Mouse (Mus musculus) embryo, embryonic 9.5 days (tissue): ENCODE data around the gene Frmpd2.

Experiments
- DNase-seq: peaks from one replicate; pipeline ENCODE4 v3.0.0-alpha.2; 2017; ENCODE audit errors: extremely low spot score

Frmpd2 gene

DNA sequence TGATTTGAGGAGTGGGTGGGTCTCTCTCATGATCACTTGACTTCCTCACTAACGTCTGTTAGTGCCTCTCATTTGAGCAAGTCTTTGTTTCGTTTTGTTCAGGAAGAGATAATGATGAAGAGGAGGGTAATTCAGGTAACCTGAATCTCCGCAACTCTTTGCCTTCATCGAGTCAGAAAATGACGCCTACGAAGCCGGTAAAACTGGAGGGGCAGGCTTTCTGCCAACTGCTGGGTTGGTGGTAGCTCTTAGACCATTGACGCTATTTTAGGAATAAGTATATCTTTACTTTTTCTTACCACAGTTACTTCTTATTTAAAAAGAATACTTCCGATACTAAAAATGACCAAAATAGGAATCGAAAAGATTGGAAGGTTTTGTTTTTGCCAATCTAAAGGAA is 135.9 kb downstream of the Frmpd2 start:
- DNase-seq: no peak
